Mouse (Mus musculus) urinary bladder, adult 2 months (tissue): Measurements from ENCODE around the gene Tmem190. TPM values are rescaled to one million over a fixed set of nuclear protein-coding genes. Genes with fewer than 3 reads are reported as not detected.
A peak's percentile ranks its signal among the peaks of the same experiment; 100 is the strongest.

ENCODE experiments used
- DNase-seq: peaks from one replicate; pipeline ENCODE4 v3.0.0; 2022; ENCODE audit warnings: low spot score
- polyA plus RNA-seq: library from polyadenylated mRNA; depleted of rRNA; stranded (reverse); fragments of >200 nt; gene quantifications from 2 replicates; pipeline ENCODE4 v1.2.3, GENCODE M21; 2012; rRNA removed

The Tmem190 gene
- not detected in 2 replicates for polyA plus RNA-seq

GRCm38 (mm10) chr7:4782759-4783158 lies at the start of gene Tmem190, which contains the start of gene Il11:
TSS of gene Tmem190 (plus strand) at chr7:4782937.
TSS of gene Il11 (minus strand) at chr7:4782859.
- no peak for DNase-seq

GRCm38 (mm10) chr7:4732968-4733392 lies 49.8 kb upstream of the Tmem190 start:
- DNase-seq: no peak

- no peak for DNase-seq
These were observed 43.6 kb upstream of the Tmem190 start for GRCm38 (mm10) chr7:4739041-4739543.

GRCm38 (mm10) chr7:4739544-4740275 lies 43.0 kb upstream of the Tmem190 start, which contains the start of gene Kmt5c:
TSS of gene Kmt5c (plus strand) at chr7:4740115.
- peak; percentile 87 for DNase-seq

DNA sequence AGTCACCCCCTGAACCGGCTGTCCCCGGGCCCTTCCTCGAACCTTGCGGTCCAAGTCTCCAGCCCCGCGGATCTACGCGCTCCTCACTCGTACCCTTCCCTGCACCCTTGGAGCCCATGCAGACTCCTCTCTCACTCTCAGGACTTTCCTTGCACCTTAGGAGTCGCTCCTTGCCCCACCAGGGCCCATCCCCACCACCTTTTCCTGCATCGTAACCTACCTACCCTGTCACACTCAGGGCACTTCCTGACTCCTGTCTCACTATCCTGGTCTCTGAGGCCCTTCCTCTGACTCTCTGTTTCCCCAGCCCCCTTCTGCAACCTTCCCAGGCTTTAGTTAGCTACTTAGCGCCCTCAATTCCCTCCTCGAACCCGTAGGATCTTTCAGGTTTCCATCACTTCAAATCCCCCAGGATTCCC lies 42.4 kb upstream of the Tmem190 start:
- DNase-seq: no peak

GRCm38 (mm10) chr7:4741151-4741550 lies 41.6 kb upstream of the Tmem190 start:
- DNase-seq: no peak

GRCm38 (mm10) chr7:4741672-4742481 lies 40.9 kb upstream of the Tmem190 start:
- no peak for DNase-seq

DNA sequence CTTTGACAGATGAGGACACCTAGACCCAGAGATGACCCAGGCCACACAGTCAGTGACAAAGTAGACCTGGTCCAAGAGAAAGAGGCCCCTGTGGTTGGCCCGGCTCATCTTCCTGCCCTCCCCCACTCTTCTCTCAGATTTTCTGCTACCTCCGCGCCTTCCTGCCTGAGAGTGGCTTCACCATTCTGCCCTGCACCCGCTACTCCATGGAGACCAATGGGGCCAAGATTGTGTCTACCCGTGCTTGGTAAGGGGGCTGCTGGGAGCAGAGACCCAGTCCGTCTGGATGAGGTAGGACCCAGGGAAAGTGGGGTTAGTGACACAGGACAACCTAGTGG lies 40.3 kb upstream of the Tmem190 start:
- DNase-seq: no peak

- no peak for DNase-seq
These were observed 39.4 kb upstream of the Tmem190 start for GRCm38 (mm10) chr7:4743354-4743753.

DNA sequence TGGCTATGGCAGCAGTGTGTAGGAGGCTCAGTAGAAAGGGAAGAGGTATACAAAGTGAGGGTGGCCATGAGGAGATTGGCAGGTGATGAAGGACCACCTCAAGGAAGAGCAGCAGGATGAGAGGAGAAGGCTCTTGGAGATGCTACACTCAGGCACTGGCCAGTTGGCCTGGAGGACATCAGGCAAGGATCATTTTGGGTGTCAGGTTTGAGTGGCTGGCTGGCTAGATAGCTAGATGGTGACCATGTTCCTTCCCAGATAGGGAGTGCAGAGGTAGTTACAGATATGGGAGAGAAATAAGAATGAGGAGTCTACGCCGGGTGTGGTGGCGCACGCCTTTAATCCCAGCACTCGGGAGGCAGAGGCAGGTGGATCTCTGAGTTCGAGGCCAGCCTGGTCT lies 37.9 kb upstream of the Tmem190 start:
- no peak for DNase-seq

- no peak for DNase-seq
These were observed 36.3 kb upstream of the Tmem190 start for GRCm38 (mm10) chr7:4746326-4746980.

GRCm38 (mm10) chr7:4747156-4747899 lies 35.4 kb upstream of the Tmem190 start:
- DNase-seq: no peak

- no peak for DNase-seq
These were observed 34.4 kb upstream of the Tmem190 start for GRCm38 (mm10) chr7:4748321-4748720.

DNA sequence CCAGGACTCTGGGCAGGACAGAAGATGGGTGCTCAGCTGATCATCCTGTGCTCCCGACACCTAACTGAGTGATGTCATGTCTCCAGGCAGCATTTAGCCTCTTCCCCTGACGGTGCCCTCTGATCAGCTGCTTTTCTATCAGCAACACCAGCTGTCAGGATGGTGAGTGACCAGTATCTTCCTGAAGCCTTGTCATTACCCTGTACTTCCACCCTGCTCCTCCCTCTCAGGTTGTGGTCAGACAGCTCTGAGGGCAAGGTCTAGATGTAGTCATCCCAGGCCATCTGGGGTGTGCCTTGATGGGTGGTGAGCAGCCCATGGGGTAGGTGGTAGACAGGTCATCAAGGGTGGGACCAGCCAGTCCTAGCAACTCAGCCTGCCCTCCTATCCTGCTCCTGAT lies 33.6 kb upstream of the Tmem190 start:
- no peak for DNase-seq

- no peak for DNase-seq
These were observed 30.5 kb upstream of the Tmem190 start for GRCm38 (mm10) chr7:4751971-4752820.

DNA sequence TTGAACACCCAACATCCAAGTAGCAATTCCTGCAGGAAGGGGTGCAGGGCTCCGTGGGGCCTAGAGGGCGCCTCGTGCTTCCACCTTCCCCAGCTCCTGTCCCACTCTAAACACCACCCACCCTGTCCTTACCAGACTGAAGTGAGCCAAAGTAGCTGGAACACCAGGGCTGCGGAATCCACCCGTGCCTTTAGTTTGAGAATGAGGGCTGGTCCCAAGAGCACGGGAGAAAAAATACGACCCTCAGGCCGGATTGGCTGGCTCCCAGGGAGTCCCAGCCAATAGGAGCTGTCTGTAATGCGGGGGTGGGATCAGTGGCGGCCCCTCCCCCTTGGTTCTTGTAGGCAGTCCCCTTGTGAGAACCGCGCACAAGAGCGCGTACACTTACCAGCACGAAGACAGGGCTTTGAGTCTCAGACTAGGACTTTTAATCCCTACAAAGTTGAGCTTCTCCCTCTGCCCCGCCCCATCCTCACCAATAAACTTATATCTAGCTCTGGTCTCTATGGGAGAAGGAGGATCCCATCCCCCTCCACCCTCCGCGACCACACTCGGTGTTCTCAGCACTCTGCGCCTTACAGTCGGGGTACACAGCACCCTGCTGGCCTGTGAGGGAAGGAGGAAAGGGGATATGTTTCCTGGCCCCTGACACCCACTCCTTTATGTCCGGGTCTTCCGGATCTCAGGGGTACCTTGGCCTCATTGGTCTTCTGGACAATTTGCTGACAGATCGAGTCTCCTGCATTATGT lies 29.7 kb upstream of the Tmem190 start, which contains the start of gene Cox6b2:
Gene Cox6b2 (minus strand): TSS at position 274 of the 750 bp plus-strand sequence.
- DNase-seq: no peak

- DNase-seq: no peak
These were observed 23.1 kb upstream of the Tmem190 start for GRCm38 (mm10) chr7:4759670-4760069.

GRCm38 (mm10) chr7:4764946-4765710 lies 17.6 kb upstream of the Tmem190 start:
- DNase-seq: no peak

DNA sequence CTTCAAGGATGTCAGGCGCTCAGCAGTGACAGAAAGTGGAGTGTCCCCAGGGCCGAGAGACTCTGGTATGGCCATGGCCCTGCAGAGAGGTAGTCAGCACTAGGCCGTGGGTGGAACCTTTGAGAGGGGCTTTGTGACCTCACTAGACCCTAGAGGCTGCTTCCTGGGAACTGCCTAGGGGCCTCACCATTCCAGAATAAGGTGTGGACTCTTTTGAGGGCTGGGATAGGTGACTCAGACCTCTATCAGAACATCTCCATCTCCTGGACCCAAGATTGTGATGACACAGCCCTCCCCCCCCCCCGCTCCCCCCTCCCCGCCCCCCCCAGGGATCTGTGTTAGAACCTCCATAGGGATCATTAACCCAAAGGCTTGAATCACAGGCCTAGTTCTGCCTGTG lies 11.5 kb upstream of the Tmem190 start, which contains the start of gene Fam71e2:
Gene Fam71e2 (minus strand): TSS at position 101 of the 400 bp plus-strand sequence.
- no peak for DNase-seq
